Mouse (Mus musculus) liver, postnatal 0 days (tissue): ENCODE results near the gene Nlrc4. TPM values are rescaled to one million over a fixed set of nuclear protein-coding genes. Genes with fewer than 3 reads are reported as not detected.

Source experiments
- ATAC-seq: fragments of 200-750 bp; cut with Nextera tagmentation; 2 replicates; pipeline ENCODE4 v1.8.0; 2017; ENCODE audit warnings: mild to moderate bottlenecking, moderate library complexity
- DNase-seq: peaks from one replicate; pipeline ENCODE4 v3.0.0-alpha.2; 2016
- H3K27ac ChIP-seq: fragments of 300-500 bp; sonication (generic); 2 replicates; pipeline ENCODE4 v1.5.1; 2014; ENCODE audit warnings: antibody characterized with exemption, moderate library complexity, mild to moderate bottlenecking, low read depth
- H3K27me3 ChIP-seq: fragments of 300-500 bp; sonication (generic); 2 replicates; pipeline ENCODE4 v1.6.1; 2014; ENCODE audit warnings: low read length, control low read depth, mixed read lengths; ENCODE audit not compliant: insufficient read depth
- H3K36me3 ChIP-seq: fragments of 300-500 bp; sonication (generic); replicated peaks from 2 replicates; pipeline ENCODE4 v1.6.1; 2014; ENCODE audit warnings: mild to moderate bottlenecking, control low read depth, low read length, moderate library complexity, mixed read lengths; ENCODE audit not compliant: insufficient read depth
- H3K4me1 ChIP-seq: fragments of 300-500 bp; sonication (generic); 2 replicates; pipeline ENCODE4 v1.6.1; 2014; ENCODE audit warnings: antibody characterized with exemption, mild to moderate bottlenecking, control low read depth; ENCODE audit not compliant: insufficient read depth
- H3K4me2 ChIP-seq: fragments of 300-500 bp; sonication (generic); 2 replicates; pipeline ENCODE4 v1.6.1; 2014; ENCODE audit warnings: low read depth, mild to moderate bottlenecking, low read length, moderate library complexity, mixed read lengths
- H3K4me3 ChIP-seq: fragments of 300-500 bp; sonication (generic); 2 replicates; pipeline ENCODE4 v1.5.1; 2014; ENCODE audit warnings: low read depth, low read length
- H3K9ac ChIP-seq: fragments of 300-500 bp; sonication (generic); replicated peaks from 2 replicates; pipeline ENCODE4 v1.6.1; 2014; ENCODE audit warnings: mild to moderate bottlenecking, moderate library complexity
- H3K9me3 ChIP-seq: fragments of 300-500 bp; sonication (generic); 2 replicates; pipeline ENCODE4 v1.6.1; 2016; ENCODE audit warnings: mild to moderate bottlenecking, control low read depth, low read length, mixed read lengths
- CTCF ChIP-seq: sonication (generic); IDR thresholded peaks from 2 replicates; pipeline ENCODE4 v1.5.1; 2016; ENCODE audit warnings: antibody characterized with exemption, low read depth
- EP300 ChIP-seq: IDR thresholded peaks from 2 replicates; pipeline ENCODE4 v1.6.1; 2016; ENCODE audit warnings: antibody characterized with exemption, low read depth, mild to moderate bottlenecking
- WGBS: fragments of 180-500 bp; shearing (Covaris S2); extraction: QIAGEN DNeasy Blood & Tissue Kit; methylation state at CpG from one replicate; pipeline ENCODE4 v1.1.7; 2014; ENCODE audit not compliant: insufficient replicate concordance; 5-methylcytosine and 5-hydroxymethylcytosine counted together
- polyA plus RNA-seq: library from polyadenylated mRNA; unstranded; fragments of >200 nt; fragmentation: Nextera tagmentation; extraction: Ambion mirVana; gene quantifications from 2 replicates; pipeline ENCODE4 v1.2.1, GENCODE M21; 2015

The Nlrc4 gene
- polyA plus RNA-seq, 1 experiment from 2014 or later, result 0.53 TPM

- Histone ChIP-seq H3K9ac (no peak overlapping the region), H3K4me3 (no peak overlapping the region), H3K27me3 (no peaks in the 10 kb centered on the region), H3K36me3 (no peaks in the 10 kb centered on the region), H3K4me1 (no peaks in the 10 kb centered on the region), H3K9me3 (no peaks in the 10 kb centered on the region), H3K4me2 (no peak overlapping the region), H3K27ac (no peak overlapping the region)
- no peak for TF ChIP-seq EP300
- TF ChIP-seq CTCF, result no peak
- ATAC-seq (no peak), DNase-seq (no peak)
- WGBS, result 82% methylated on average over 9 of the region's 9 CpGs
Observed at GRCm38 (mm10) chr17:74437762-74438161, 21.2 kb downstream of the Nlrc4 start.

GRCm38 (mm10) chr17:74432631-74433030 lies 26.3 kb downstream of the Nlrc4 start:
- ATAC-seq, result 0 out of 2 replicates have a peak, but pooled peaks have one; percentile 7
- no peaks in the 10 kb centered on the region for H3K4me1 ChIP-seq
- TF ChIP-seq CTCF (no peak), EP300 (no peak)
- no peak overlapping the region for H3K4me2 ChIP-seq
- WGBS, result 76% methylated on average over 5 of the region's 5 CpGs
- no peak overlapping the region for H3K4me3 ChIP-seq
- peaks cover 3% of the 10 kb centered on the region; the same call in 1 of the 2 replicates for H3K36me3 ChIP-seq
- 0 out of 2 replicates have a peak overlapping the region, but pooled peaks have one; percentile 2 for H3K27ac ChIP-seq
- DNase-seq, result no peak
- H3K27me3 ChIP-seq, result no peaks in the 10 kb centered on the region
- no peak overlapping the region for H3K9ac ChIP-seq
- H3K9me3 ChIP-seq, result no peaks in the 10 kb centered on the region

GRCm38 (mm10) chr17:74431481-74431880 lies 27.5 kb downstream of the Nlrc4 start:
- Histone ChIP-seq H3K4me1 (no peaks in the 10 kb centered on the region), H3K9ac (no peak overlapping the region), H3K27ac (0 out of 2 replicates have a peak overlapping the region, but pooled peaks have one; percentile 39), H3K4me3 (no peak overlapping the region), H3K27me3 (no peaks in the 10 kb centered on the region), H3K36me3 (peaks cover 10% of the 10 kb centered on the region), H3K4me2 (no peak overlapping the region), H3K9me3 (no peaks in the 10 kb centered on the region)
- ATAC-seq (peak; percentile 66), DNase-seq (peak; percentile 35)
- TF ChIP-seq EP300, result no peak
- TF ChIP-seq CTCF, result peak; percentile 38
- 65% methylated on average over 13 of the region's 13 CpGs for WGBS

- DNase-seq (no peak), ATAC-seq (no peak)
- Histone ChIP-seq H3K9ac (no peak overlapping the region), H3K36me3 (peaks cover 14% of the 10 kb centered on the region), H3K27me3 (no peaks in the 10 kb centered on the region), H3K9me3 (no peaks in the 10 kb centered on the region), H3K27ac (no peak overlapping the region), H3K4me2 (no peak overlapping the region), H3K4me1 (no peaks in the 10 kb centered on the region), H3K4me3 (no peak overlapping the region)
- TF ChIP-seq CTCF (no peak), EP300 (no peak)
- WGBS, result 70% methylated on average over 8 of the region's 8 CpGs
Observed at GRCm38 (mm10) chr17:74430074-74430473, 28.9 kb downstream of the Nlrc4 start.

GRCm38 (mm10) chr17:74424401-74425005 lies 34.4 kb downstream of the Nlrc4 start:
- no peak overlapping the region for H3K27ac ChIP-seq
- no peaks in the 10 kb centered on the region for H3K9me3 ChIP-seq
- no peaks in the 10 kb centered on the region for H3K27me3 ChIP-seq
- H3K4me3 ChIP-seq, result no peak overlapping the region
- H3K36me3 ChIP-seq, result peaks cover 48% of the 10 kb centered on the region
- no peaks in the 10 kb centered on the region for H3K4me1 ChIP-seq
- no peak overlapping the region for H3K9ac ChIP-seq
- no peak overlapping the region for H3K4me2 ChIP-seq
- ATAC-seq, result no peak
- TF ChIP-seq CTCF (no peak), EP300 (no peak)
- 90% methylated on average over 12 of the region's 12 CpGs for WGBS
- no peak for DNase-seq

GRCm38 (mm10) chr17:74420656-74421055 lies 38.3 kb downstream of the Nlrc4 start:
- Histone ChIP-seq H3K36me3 (peaks cover 53% of the 10 kb centered on the region), H3K27ac (no peak overlapping the region), H3K27me3 (no peaks in the 10 kb centered on the region), H3K4me3 (no peak overlapping the region), H3K9me3 (no peaks in the 10 kb centered on the region), H3K9ac (no peak overlapping the region), H3K4me1 (no peaks in the 10 kb centered on the region), H3K4me2 (no peak overlapping the region)
- DNase-seq, result no peak
- no peak for TF ChIP-seq EP300
- TF ChIP-seq CTCF, result no peak
- WGBS, result 88% methylated on average over 2 of the region's 2 CpGs
- ATAC-seq, result no peak

GRCm38 (mm10) chr17:74418171-74418570 lies 40.8 kb downstream of the Nlrc4 start:
- DNase-seq (no peak), ATAC-seq (peak; percentile 12; the same call in 1 of the 2 replicates)
- H3K4me1 ChIP-seq, result no peaks in the 10 kb centered on the region
- no peaks in the 10 kb centered on the region for H3K9me3 ChIP-seq
- no peak overlapping the region for H3K27ac ChIP-seq
- no peak overlapping the region for H3K4me2 ChIP-seq
- no peak overlapping the region for H3K4me3 ChIP-seq
- peaks cover 52% of the 10 kb centered on the region for H3K36me3 ChIP-seq
- H3K27me3 ChIP-seq, result no peaks in the 10 kb centered on the region
- 62% methylated on average over 4 of the region's 4 CpGs for WGBS
- H3K9ac ChIP-seq, result no peak overlapping the region
- TF ChIP-seq CTCF, result no peak
